Mouse (Mus musculus) kidney, adult 2 months (tissue): ENCODE results near the gene Rdh16. TPM values are rescaled to one million over a fixed set of nuclear protein-coding genes. Genes with fewer than 3 reads are reported as not detected.
"Not testable (repeated sequence)": the region's sequence is repeated elsewhere in the genome, so short reads cannot be mapped to it uniquely, and the experiment has no call there.

Source experiments
- DNase-seq: peaks from one replicate; pipeline ENCODE4 v3.0.0; 2021
- H3K27ac ChIP-seq: fragments of 200-500 bp; 2 replicates; pipeline ENCODE4 v1.5.1; 2012; ENCODE audit warnings: low read depth, low read length, control low read depth, inconsistent platforms; ENCODE audit not compliant: insufficient read depth
- H3K27me3 ChIP-seq: fragments of 200-500 bp; replicated peaks from 2 replicates; pipeline ENCODE4 v1.6.1; 2012; ENCODE audit warnings: mild to moderate bottlenecking, moderate library complexity, low read length, inconsistent platforms; ENCODE audit not compliant: control insufficient read depth, insufficient read depth
- H3K36me3 ChIP-seq: fragments of 200-500 bp; 2 replicates; pipeline ENCODE4 v1.6.1; 2012; ENCODE audit warnings: mild to moderate bottlenecking, moderate library complexity, low read length, inconsistent platforms; ENCODE audit not compliant: control insufficient read depth, insufficient read depth
- H3K4me1 ChIP-seq: fragments of 200-500 bp; 2 replicates; pipeline ENCODE4 v1.6.1; 2011; ENCODE audit warnings: low read length; ENCODE audit not compliant: control insufficient read depth, insufficient read depth
- H3K4me3 ChIP-seq: fragments of 200-500 bp; 2 replicates; pipeline ENCODE4 v1.5.1; 2011; ENCODE audit warnings: mild to moderate bottlenecking, low read depth, low read length, control low read depth; ENCODE audit not compliant: insufficient read depth
- CTCF ChIP-seq: fragments of 200-500 bp; conservative IDR thresholded peaks from 2 replicates; pipeline ENCODE4 v1.5.1; 2011; ENCODE audit warnings: low read depth, mild to moderate bottlenecking, control low read depth, low read length, moderate library complexity, mixed read lengths; ENCODE audit not compliant: insufficient read depth, insufficient read length
- POLR2A ChIP-seq: fragments of 200-500 bp; IDR thresholded peaks from one replicate; pipeline ENCODE4 v1.6.1; 2011; ENCODE audit warnings: low read depth, low read length, control low read depth
- WGBS: fragments of 180-500 bp; shearing (Covaris S2); methylation state at CpG from one replicate; pipeline ENCODE4 v1.1.7; 2018; 5-methylcytosine and 5-hydroxymethylcytosine counted together
- polyA plus RNA-seq: library from polyadenylated mRNA; depleted of rRNA; stranded (reverse); fragments of >200 nt; gene quantifications from 2 replicates; pipeline ENCODE4 v1.2.3, GENCODE M21; 2012

The Rdh16 gene
- polyA plus RNA-seq, 1 experiment = 67.5 TPM

DNA sequence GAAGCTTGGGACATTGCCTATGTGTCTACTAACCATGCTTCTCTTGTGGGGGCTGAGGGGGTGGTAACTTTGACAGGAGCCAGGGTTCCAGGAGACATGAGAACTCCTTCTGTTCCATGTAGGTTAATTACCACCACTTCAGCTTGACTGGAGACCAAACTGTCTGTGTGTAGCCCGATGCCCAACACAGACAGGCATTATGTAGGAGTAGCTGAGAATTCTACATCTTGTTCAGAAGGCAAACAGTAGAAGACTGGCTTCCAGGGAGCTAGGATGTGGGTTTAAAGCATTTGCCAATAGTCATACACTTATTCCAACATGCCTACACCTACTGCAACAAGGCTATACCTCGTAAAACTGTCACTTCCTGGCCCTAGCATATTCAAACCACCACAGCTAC lies 37.6 kb downstream of the Rdh16 start:
- no peak for DNase-seq
- WGBS = 88% methylated on average over 2 of the region's 2 CpGs
- Histone ChIP-seq H3K4me3 (no peak overlapping the region), H3K27ac (no peak overlapping the region), H3K36me3 (no peaks in the 10 kb centered on the region), H3K4me1 (peaks cover 13% of the 10 kb centered on the region), H3K27me3 (no peaks in the 10 kb centered on the region)
- TF ChIP-seq POLR2A (no peak), CTCF (no peak)

DNA sequence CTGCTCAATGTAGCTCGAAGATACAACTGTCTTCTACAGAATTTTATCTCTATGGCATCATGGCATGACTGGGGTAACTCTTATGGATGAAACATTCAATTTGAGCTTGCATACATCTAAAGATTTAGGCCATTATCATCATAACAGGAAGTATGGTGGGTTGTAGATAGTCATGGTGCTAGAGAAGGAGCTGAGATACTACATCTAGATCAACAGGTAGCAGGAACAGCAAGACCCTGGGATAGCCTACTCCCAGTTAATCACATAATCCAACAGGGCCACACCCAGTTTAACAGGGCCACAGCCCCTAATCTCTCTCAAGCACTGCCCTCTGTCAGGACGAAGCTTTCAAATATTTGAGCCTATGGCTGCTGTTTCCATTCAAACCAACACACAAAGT lies 39.8 kb downstream of the Rdh16 start:
- H3K27me3 ChIP-seq = no peaks in the 10 kb centered on the region
- no peak overlapping the region for H3K4me3 ChIP-seq
- peaks cover 13% of the 10 kb centered on the region for H3K4me1 ChIP-seq
- 89% methylated on average over 2 of the region's 2 CpGs for WGBS
- no peaks in the 10 kb centered on the region for H3K36me3 ChIP-seq
- TF ChIP-seq CTCF = no peak
- no peak for TF ChIP-seq POLR2A
- H3K27ac ChIP-seq = no peak overlapping the region
- DNase-seq = no peak

DNA sequence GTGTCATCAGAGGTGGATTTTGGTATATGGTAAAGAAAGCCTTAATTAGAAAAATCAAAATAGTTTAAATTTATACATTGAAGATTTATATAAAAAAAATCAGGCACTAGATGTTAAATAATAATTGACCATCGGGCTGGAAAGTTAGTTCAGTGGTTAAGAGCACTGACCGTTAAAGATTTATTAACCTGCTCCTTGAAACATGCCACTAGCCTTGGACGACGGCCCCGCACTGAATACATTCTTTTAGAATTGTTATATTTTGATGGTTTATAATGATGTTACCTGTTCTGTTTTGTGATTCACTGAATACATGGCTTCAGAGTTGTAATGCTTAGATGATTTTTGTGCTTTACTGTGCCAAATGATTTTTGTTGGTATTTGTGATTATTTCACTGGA lies 45.0 kb downstream of the Rdh16 start:
- not testable (repeated sequence) for H3K27ac ChIP-seq, H3K36me3 ChIP-seq, H3K4me3 ChIP-seq, H3K27me3 ChIP-seq
- DNase-seq = peak; percentile 56
- WGBS = 40% methylated on average over 5 of the region's 5 CpGs
- peaks cover 20% of the 10 kb centered on the region for H3K4me1 ChIP-seq

DNA sequence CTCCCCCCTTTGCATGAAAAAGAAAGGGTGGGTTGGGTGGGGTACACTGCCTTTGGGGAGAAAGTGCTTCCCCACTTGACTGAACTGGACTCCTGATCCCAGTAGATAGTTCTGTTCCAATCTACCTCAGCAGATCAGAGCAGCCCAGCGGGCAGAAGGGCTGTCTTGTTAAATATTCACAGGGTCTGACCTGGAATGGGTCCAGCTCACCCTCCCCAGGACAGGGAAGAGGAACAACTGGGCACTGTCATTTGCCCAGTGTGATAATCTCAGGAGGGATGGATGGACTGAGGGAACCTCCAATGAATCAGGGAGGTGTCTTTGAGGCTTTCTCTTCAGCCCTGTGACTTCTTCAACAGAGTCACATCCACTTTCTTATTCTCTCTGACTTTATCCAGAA lies 47.1 kb downstream of the Rdh16 start:
- H3K27me3 ChIP-seq = no peaks in the 10 kb centered on the region
- no peak for TF ChIP-seq CTCF
- TF ChIP-seq POLR2A = no peak
- peak overlapping the region; percentile 84; the same call in 1 of the 2 replicates for H3K27ac ChIP-seq
- 42% methylated on average over 1 of the region's 1 CpGs for WGBS
- peaks cover 20% of the 10 kb centered on the region for H3K4me1 ChIP-seq
- H3K4me3 ChIP-seq = no peak overlapping the region
- no peaks in the 10 kb centered on the region for H3K36me3 ChIP-seq
- DNase-seq = peak; percentile 95

DNA sequence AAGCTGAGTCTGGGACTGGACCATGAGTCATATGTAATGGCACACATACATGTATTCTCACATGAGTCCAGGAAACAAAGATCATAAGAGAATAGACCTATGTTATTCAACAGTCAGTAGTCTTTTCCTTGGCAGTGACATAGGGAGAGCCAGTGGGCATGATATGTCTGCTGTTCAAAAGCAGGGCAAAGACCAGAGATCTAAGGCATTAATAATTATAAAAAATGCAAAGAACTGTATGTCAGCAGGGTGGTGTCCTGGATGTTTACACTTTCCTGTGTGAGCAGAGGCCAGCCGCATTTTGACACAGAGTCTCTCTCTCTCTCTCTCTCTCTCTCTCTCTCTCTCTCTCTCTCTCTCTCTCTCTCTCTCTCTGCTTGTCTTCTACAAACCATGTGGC lies 48.7 kb downstream of the Rdh16 start, which contains the start of gene Rdh19:
TSS of gene Rdh19 (plus strand) at position 301 of the 400 bp plus-strand sequence.
- H3K27me3 ChIP-seq = no peaks in the 10 kb centered on the region
- no peaks in the 10 kb centered on the region for H3K36me3 ChIP-seq
- 65% methylated on average over 1 of the region's 1 CpGs for WGBS
- DNase-seq = no peak
- H3K27ac ChIP-seq = no peak within 1 kb of the TSS
- TF ChIP-seq CTCF (no peak), POLR2A (no peak)
- no peak within 1 kb of the TSS for H3K4me3 ChIP-seq
- H3K4me1 ChIP-seq = peaks cover 20% of the 10 kb centered on the region

DNA sequence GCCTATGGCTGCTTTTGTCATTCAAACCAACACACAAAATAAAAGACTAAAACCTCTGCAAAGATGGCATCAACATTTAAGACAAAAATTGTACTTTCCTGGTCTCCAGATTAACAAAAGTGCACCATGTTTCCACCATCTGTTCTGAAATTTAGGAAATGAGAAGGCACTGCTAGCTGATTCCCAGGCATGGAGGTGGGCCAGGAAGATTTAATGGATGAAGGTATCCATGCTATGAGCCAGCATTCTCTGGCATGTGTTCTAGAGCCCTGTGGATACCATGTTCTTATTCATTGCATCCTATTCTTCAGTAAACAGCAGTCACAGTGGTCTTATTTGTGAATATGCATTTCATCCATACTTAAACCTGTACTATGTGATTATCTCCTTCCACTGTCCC lies 55.4 kb downstream of the Rdh16 start:
- H3K27me3 ChIP-seq = no peaks in the 10 kb centered on the region

DNA sequence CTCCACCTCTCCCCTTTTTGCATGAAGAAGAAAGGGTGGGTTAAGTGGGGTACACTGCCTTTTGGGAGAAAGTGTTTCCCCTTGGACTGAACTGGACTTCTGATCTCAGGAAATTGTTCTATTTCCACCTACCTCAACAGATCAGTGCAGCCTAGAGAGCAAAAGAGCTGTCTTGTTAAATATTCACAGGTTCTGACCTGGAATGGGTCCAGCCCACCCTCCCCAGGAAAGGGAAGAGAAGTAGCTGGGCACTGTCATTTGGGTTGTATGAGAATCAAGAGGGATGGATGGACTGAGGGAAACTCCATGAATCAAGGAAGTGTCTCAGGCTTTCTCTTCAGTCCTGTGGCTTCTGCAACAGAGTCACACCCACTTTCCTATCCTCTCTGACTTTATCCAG lies 64.0 kb downstream of the Rdh16 start:
- peak; percentile 92 for DNase-seq
- H3K27ac ChIP-seq = 0 out of 2 replicates have a peak overlapping the region, but pooled peaks have one; percentile 39
- no peaks in the 10 kb centered on the region for H3K27me3 ChIP-seq
- H3K36me3 ChIP-seq = no peaks in the 10 kb centered on the region
- TF ChIP-seq CTCF (no peak), POLR2A (no peak)
- no peak overlapping the region for H3K4me3 ChIP-seq
- H3K4me1 ChIP-seq = peaks cover 23% of the 10 kb centered on the region

More for the DNA sequence above, 55.4 kb downstream of the Rdh16 start:
- no peak overlapping the region for H3K27ac ChIP-seq
- TF ChIP-seq CTCF (no peak), POLR2A (no peak)
- no peak overlapping the region for H3K4me3 ChIP-seq
- no peak for DNase-seq
- no peaks in the 10 kb centered on the region for H3K4me1 ChIP-seq
- no peaks in the 10 kb centered on the region for H3K36me3 ChIP-seq

DNA sequence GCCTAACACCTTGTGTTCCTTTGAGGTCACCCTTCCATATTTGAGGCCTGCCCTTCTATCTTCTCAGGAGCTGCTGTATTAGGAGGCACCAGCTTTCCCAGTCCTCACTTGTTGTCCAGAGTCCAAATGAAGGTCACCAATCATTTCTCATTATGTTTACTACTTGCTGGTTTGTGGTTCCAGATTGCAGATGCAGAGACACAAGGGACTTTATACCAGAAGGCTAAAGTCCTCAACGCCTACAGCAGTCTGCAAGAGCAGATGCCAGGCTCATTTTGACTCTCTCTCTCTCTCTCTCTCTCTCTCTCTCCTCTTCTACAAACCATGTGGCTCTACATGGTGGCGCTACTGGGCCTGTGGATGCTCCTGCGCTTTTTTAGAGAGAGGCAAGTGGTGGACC lies 65.3 kb downstream of the Rdh16 start, which contains the start of gene Rdh16f2:
TSS of gene Rdh16f2 (plus strand) at position 243 of the 400 bp plus-strand sequence.
- DNase-seq = peak; percentile 85
- no peak for TF ChIP-seq CTCF
- TF ChIP-seq POLR2A = no peak
- no peak within 1 kb of the TSS for H3K27ac ChIP-seq
- WGBS = 79% methylated on average over 3 of the region's 3 CpGs
- no peaks in the 10 kb centered on the region for H3K27me3 ChIP-seq
- no peaks in the 10 kb centered on the region for H3K36me3 ChIP-seq
- peak within 1 kb of the TSS; percentile 11; the same call in 1 of the 2 replicates for H3K4me3 ChIP-seq
- H3K4me1 ChIP-seq = peaks cover 23% of the 10 kb centered on the region
